Mouse (Mus musculus) cerebellum, adult 2 months (tissue): ENCODE results near the gene Itga1. TPM values are rescaled to one million over a fixed set of nuclear protein-coding genes. Genes with fewer than 3 reads are reported as not detected.

Source experiments
- DNase-seq, 2 experiments: peaks; one replicate each; pipeline ENCODE4 v3.0.0; 2021
- H3K27ac ChIP-seq: fragments of 200-500 bp; 2 replicates; pipeline ENCODE4 v1.5.1; 2012; ENCODE audit warnings: low read length, control low read depth, inconsistent platforms; ENCODE audit not compliant: insufficient read depth
- H3K27me3 ChIP-seq: fragments of 200-500 bp; 2 replicates; pipeline ENCODE4 v1.6.1; 2012; ENCODE audit warnings: inconsistent platforms, mild to moderate bottlenecking, low read length, moderate library complexity; ENCODE audit not compliant: control insufficient read depth, insufficient read depth
- H3K4me1 ChIP-seq: fragments of 200-500 bp; 2 replicates; pipeline ENCODE4 v1.6.1; 2011; ENCODE audit warnings: low read length; ENCODE audit not compliant: control insufficient read depth, insufficient read depth
- H3K4me3 ChIP-seq: fragments of 200-500 bp; replicated peaks from 2 replicates; pipeline ENCODE3; 2011; ENCODE audit warnings: mild to moderate bottlenecking, low read depth, low read length, control low read depth; ENCODE audit not compliant: insufficient read depth
- CTCF ChIP-seq: fragments of 200-500 bp; IDR thresholded peaks from 2 replicates; pipeline ENCODE4 v1.5.1; 2011; ENCODE audit warnings: low read depth, mild to moderate bottlenecking, control low read depth, low read length, moderate library complexity, borderline replicate concordance; ENCODE audit not compliant: insufficient read depth
- POLR2A ChIP-seq: fragments of 200-500 bp; IDR thresholded peaks from 2 replicates; pipeline ENCODE4 v1.6.1; 2011; ENCODE audit warnings: low read length, control low read depth, borderline replicate concordance; ENCODE audit not compliant: insufficient read depth
- WGBS: fragments of 180-500 bp; shearing (Covaris S2); methylation state at CpG from one replicate; pipeline ENCODE4 v1.1.7; 2018; 5-methylcytosine and 5-hydroxymethylcytosine counted together
- polyA plus RNA-seq: library from polyadenylated mRNA; depleted of rRNA; stranded (reverse); fragments of >200 nt; gene quantifications from 2 replicates; pipeline ENCODE4 v1.2.3, GENCODE M21; 2012

Gene Itga1
- polyA plus RNA-seq, 1 experiment: 2.6 TPM

GRCm38 (mm10) chr13:115031177-115032000, 70.4 kb downstream of the Itga1 start:
- H3K27ac ChIP-seq: no peak overlapping the region
- H3K27me3 ChIP-seq: no peaks in the 10 kb centered on the region
- no peak for DNase-seq
- H3K4me3 ChIP-seq: no peak overlapping the region
- 63% methylated on average over 17 of the region's 17 CpGs for WGBS
- H3K4me1 ChIP-seq: no peaks in the 10 kb centered on the region
- TF ChIP-seq CTCF: no peak
- TF ChIP-seq POLR2A: no peak

- no peaks in the 10 kb centered on the region for H3K27me3 ChIP-seq
- H3K4me1 ChIP-seq: no peaks in the 10 kb centered on the region
- 92% methylated on average over 3 of the region's 3 CpGs for WGBS
- DNase-seq: no peak
- TF ChIP-seq POLR2A: no peak
- TF ChIP-seq CTCF: no peak
- H3K4me3 ChIP-seq: no peak overlapping the region
- H3K27ac ChIP-seq: no peak overlapping the region
Observed at GRCm38 (mm10) chr13:115025394-115025793, 76.4 kb downstream of the Itga1 start.

GRCm38 (mm10) chr13:115022117-115022787, 79.5 kb downstream of the Itga1 start:
- DNase-seq: no peak
- no peaks in the 10 kb centered on the region for H3K27me3 ChIP-seq
- TF ChIP-seq POLR2A (no peak), CTCF (no peak)
- WGBS: 87% methylated on average over 6 of the region's 6 CpGs
- no peak overlapping the region for H3K27ac ChIP-seq
- H3K4me1 ChIP-seq: no peaks in the 10 kb centered on the region
- H3K4me3 ChIP-seq: no peak overlapping the region

GRCm38 (mm10) chr13:115021411-115021810, 80.4 kb downstream of the Itga1 start:
- DNase-seq: no peak
- H3K4me3 ChIP-seq: no peak overlapping the region
- H3K27me3 ChIP-seq: no peaks in the 10 kb centered on the region
- H3K27ac ChIP-seq: no peak overlapping the region
- no peak for TF ChIP-seq POLR2A
- H3K4me1 ChIP-seq: no peaks in the 10 kb centered on the region
- 85% methylated on average over 10 of the region's 10 CpGs for WGBS

- Histone ChIP-seq H3K4me3 (no peak overlapping the region), H3K4me1 (no peaks in the 10 kb centered on the region), H3K27ac (no peak overlapping the region), H3K27me3 (no peaks in the 10 kb centered on the region)
- no peak for DNase-seq
- WGBS: 92% methylated on average over 4 of the region's 4 CpGs
- no peak for TF ChIP-seq POLR2A
- no peak for TF ChIP-seq CTCF
Observed at GRCm38 (mm10) chr13:115020727-115021126, 81.0 kb downstream of the Itga1 start.

- 82% methylated on average over 9 of the region's 9 CpGs for WGBS
- no peaks in the 10 kb centered on the region for H3K4me1 ChIP-seq
- H3K27ac ChIP-seq: no peak overlapping the region
- DNase-seq: no peak
- no peak overlapping the region for H3K4me3 ChIP-seq
- TF ChIP-seq CTCF: no peak
- no peak for TF ChIP-seq POLR2A
- no peaks in the 10 kb centered on the region for H3K27me3 ChIP-seq
Observed at GRCm38 (mm10) chr13:115017545-115017944, 84.2 kb downstream of the Itga1 start.

GRCm38 (mm10) chr13:115011547-115011946, 90.2 kb downstream of the Itga1 start:
- WGBS: 73% methylated on average over 6 of the region's 6 CpGs
- H3K27me3 ChIP-seq: no peaks in the 10 kb centered on the region
- TF ChIP-seq POLR2A: no peak
- TF ChIP-seq CTCF: no peak

More at GRCm38 (mm10) chr13:115011547-115011946, 90.2 kb downstream of the Itga1 start:
- no peak overlapping the region for H3K27ac ChIP-seq
- no peaks in the 10 kb centered on the region for H3K4me1 ChIP-seq
- no peak for DNase-seq
- H3K4me3 ChIP-seq: no peak overlapping the region
